8 mouse cellular contexts compared by ENCODE assay signal in genomic region chr3:69004055-69004436, GRCm38 (mm10). TPM values are rescaled to one million over a fixed set of nuclear protein-coding genes. Genes with fewer than 3 reads are reported as not detected.
DNase-seq lines count a peak whose midpoint lies in the region; ATAC-seq and TF ChIP-seq lines count a peak whose summit lies in the region.

No protein-coding gene starts in this region.

- peak overlapping the region; percentile 95 for H3K4me3 ChIP-seq in heart, embryonic 13.5 days
- peak overlapping the region; percentile 97 for H3K4me3 ChIP-seq in ES-E14 (ENCODE audit: insufficient read depth in 1 of 2, low read depth in 1 of 2, low read length in 2 of 2, poor library complexity in 1 of 2, severe bottlenecking in 1 of 2)
- H3K4me3 ChIP-seq in forebrain, embryonic 15.5 days, result peak overlapping the region; percentile 71
- H3K4me3 ChIP-seq in liver, embryonic 16.5 days (ENCODE audit: low read depth, low read length), result peak overlapping the region; percentile 98

- H3K4me1 ChIP-seq in heart, embryonic 13.5 days, result peaks cover 15% of the 10 kb centered on the region
- H3K4me1 ChIP-seq in ES-E14 (ENCODE audit: control insufficient read depth in 2 of 2, insufficient read depth in 2 of 2, low read length in 2 of 2, poor library complexity in 1 of 2), result 0 out of 4 replicates have a peak, but pooled peaks cover 0 to 2% of the 10 kb centered on the region in 2 experiments
- peaks cover 24% of the 10 kb centered on the region for H3K4me1 ChIP-seq in forebrain, embryonic 15.5 days
- H3K4me1 ChIP-seq in liver, embryonic 16.5 days (ENCODE audit: control insufficient read depth, low read depth, low read length), result peaks cover 2% of the 10 kb centered on the region

- no peaks in the 10 kb centered on the region for H3K36me3 ChIP-seq in heart, embryonic 13.5 days
- no peaks in the 10 kb centered on the region; the same call in 1 of the 2 replicates for H3K36me3 ChIP-seq in ES-E14 (ENCODE audit: control insufficient read depth, insufficient read depth, low read length, poor library complexity, severe bottlenecking)
- no peaks in the 10 kb centered on the region for H3K36me3 ChIP-seq in forebrain, embryonic 15.5 days
- H3K36me3 ChIP-seq in liver, embryonic 16.5 days (ENCODE audit: control insufficient read depth, insufficient read depth), result peaks cover 7% of the 10 kb centered on the region

- ATAC-seq in heart, embryonic 13.5 days (ENCODE audit: extremely low read depth, insufficient number of reproducible peaks, low FRiP score, low TSS enrichment), result no peak
- peak; percentile 9; the same call in 1 of the 2 replicates for ATAC-seq in forebrain, embryonic 15.5 days (replicated peaks)
- no peak for ATAC-seq in liver, embryonic 16.5 days (ENCODE audit: low read depth)
- no peak for ATAC-seq in activated CD4-positive, CD25-positive, alpha-beta regulatory T cell, adult 4 months

- no peaks in the 10 kb centered on the region for H3K9me3 ChIP-seq in heart, embryonic 13.5 days
- H3K9me3 ChIP-seq in ES-E14 (ENCODE audit: control insufficient read depth, insufficient read depth, low read depth, low read length), result no peaks in the 10 kb centered on the region
- H3K9me3 ChIP-seq in forebrain, embryonic 15.5 days, result no peaks in the 10 kb centered on the region
- H3K9me3 ChIP-seq in liver, embryonic 16.5 days (replicated peaks; ENCODE audit: control insufficient read depth, low read length), result no peaks in the 10 kb centered on the region; the same call in 1 of the 2 replicates

- peak overlapping the region; percentile 68 for H3K4me2 ChIP-seq in heart, embryonic 13.5 days
- peak overlapping the region; percentile 47 for H3K4me2 ChIP-seq in forebrain, embryonic 15.5 days (replicated peaks)
- peak overlapping the region; percentile 60 for H3K4me2 ChIP-seq in liver, embryonic 16.5 days (ENCODE audit: low read depth, low read length)

- whole genome bisulfite sequencing in heart, embryonic 13.5 days, result 1% methylated on average over 7 of the region's 7 CpGs
- 1% methylated on average over 7 of the region's 7 CpGs for WGBS in forebrain, embryonic 15.5 days
- WGBS in liver, embryonic 16.5 days (ENCODE audit: insufficient replicate concordance), result 1% methylated on average over 7 of the region's 7 CpGs

- peak overlapping the region; percentile 84 for H3K9ac ChIP-seq in heart, embryonic 13.5 days
- peak overlapping the region; percentile 79 for H3K9ac ChIP-seq in ES-E14 (ENCODE audit: insufficient read depth, low read depth, low read length, poor library complexity, severe bottlenecking)
- H3K9ac ChIP-seq in forebrain, embryonic 15.5 days (replicated peaks), result peak overlapping the region; percentile 78
- peak overlapping the region; percentile 65 for H3K9ac ChIP-seq in liver, embryonic 16.5 days (ENCODE audit: low read depth, low read length)

- H3K27me3 ChIP-seq in heart, embryonic 13.5 days (replicated peaks), result no peaks in the 10 kb centered on the region
- H3K27me3 ChIP-seq in forebrain, embryonic 15.5 days, result no peaks in the 10 kb centered on the region
- no peaks in the 10 kb centered on the region for H3K27me3 ChIP-seq in liver, embryonic 16.5 days (ENCODE audit: control insufficient read depth, insufficient read depth, low read depth, low read length)

- intact Hi-C loops in heart, postnatal 36 days (cut with DNase I), result loop anchor here (2.0 to 10.0 kb wide), 2 partner anchors 123 to 509 kb away; partner anchors contain the start of gene Kpna4

- no peak for DNase-seq in heart, postnatal 36 days
- no peak for DNase-seq in ES-E14 (ENCODE audit: low read depth, low spot score)
- DNase-seq in layer of hippocampus, adult 18-20 months (ENCODE audit: low spot score in 2 of 2), result no peak
- no peak for DNase-seq in thymus, postnatal 36 days

- in situ Hi-C loops in ES-E14 (cut with MboI; ENCODE audit: low sequenced_read_pairs in 2 of 2, unreplicated experiment in 2 of 2), result no loop called here

- peak overlapping the region; percentile 97 for H3K27ac ChIP-seq in heart, embryonic 13.5 days (replicated peaks)
- peak overlapping the region; percentile 40; the same call in 1 of the 2 replicates for H3K27ac ChIP-seq in ES-E14 (ENCODE audit: insufficient read depth, low read depth, low read length, poor library complexity, severe bottlenecking)
- H3K27ac ChIP-seq in forebrain, embryonic 15.5 days (replicated peaks), result peak overlapping the region; percentile 87
- H3K27ac ChIP-seq in liver, embryonic 16.5 days (ENCODE audit: low read length), result peak overlapping the region; percentile 74

TF ChIP-seq in ES-E14, 5 proteins besides CTCF, POLR2A, EP300 and RAD21:
- no peak for TF ChIP-seq HCFC1 (IDR thresholded peaks at IDR 0.05; ENCODE audit: borderline replicate concordance, insufficient read depth, low read length)

RNA-seq across cellular contexts. Expression of gene Ift80, which starts 0.3 kb away (rescaled TPM):
- polyA plus RNA-seq in heart, embryonic 13.5 days (2015; fragmentation: Nextera tagmentation; extraction: Ambion mirVana), result 7.4 and 8.8 TPM in 2 replicates
- total RNA-seq in heart, postnatal 36 days (2021), result 1 to 10 TPM; 4.8 to 6.0 TPM
- 9.9 and 16.5 TPM in 2 replicates for total RNA-seq in ES-E14 (2012; rRNA removed)
- 10.9 and 11.7 TPM in 2 replicates for polyA plus RNA-seq in forebrain, embryonic 15.5 days (2015; fragmentation: Nextera tagmentation; extraction: Ambion mirVana)
- polyA plus RNA-seq in liver, embryonic 16.5 days (2015; fragmentation: Nextera tagmentation; extraction: Ambion mirVana), result 6.6 and 7.4 TPM in 2 replicates
- 100 to 1,000 TPM in 1 of 2 experiments, 10 to 100 TPM in 1; 76.4 to 105 TPM for polyA plus RNA-seq in activated CD4-positive, CD25-positive, alpha-beta regulatory T cell, adult 4 months (2017; shearing (Covaris generic))
- 10 to 100 TPM; 24.6 to 25.2 TPM for total RNA-seq in layer of hippocampus, adult 18-20 months (2021)

RNA-seq across cellular contexts. Expression of gene Smc4, which starts 0.5 kb away (rescaled TPM):
- polyA plus RNA-seq in heart, embryonic 13.5 days (2015; fragmentation: Nextera tagmentation; extraction: Ambion mirVana), result 145 and 155 TPM in 2 replicates
- 10 to 100 TPM; 14.4 to 18.8 TPM for total RNA-seq in heart, postnatal 36 days (2021)
- total RNA-seq in ES-E14 (2012; rRNA removed), result 63.7 and 91.4 TPM in 2 replicates
- polyA plus RNA-seq in forebrain, embryonic 15.5 days (2015; fragmentation: Nextera tagmentation; extraction: Ambion mirVana), result 102 and 106 TPM in 2 replicates
- polyA plus RNA-seq in liver, embryonic 16.5 days (2015; fragmentation: Nextera tagmentation; extraction: Ambion mirVana), result 124 and 131 TPM in 2 replicates
- 100 to 1,000 TPM; 394 to 401 TPM for polyA plus RNA-seq in activated CD4-positive, CD25-positive, alpha-beta regulatory T cell, adult 4 months (2017; shearing (Covaris generic))
- total RNA-seq in layer of hippocampus, adult 18-20 months (2021), result 1 to 10 TPM; 5.8 to 6.8 TPM

RNA-seq across cellular contexts. Expression of gene Trim59, which starts 40.5 kb away (rescaled TPM):
- 69.7 and 74.0 TPM in 2 replicates for polyA plus RNA-seq in heart, embryonic 13.5 days (2015; fragmentation: Nextera tagmentation; extraction: Ambion mirVana)
- 1 to 10 TPM; 2.4 to 2.7 TPM for total RNA-seq in heart, postnatal 36 days (2021)
- total RNA-seq in ES-E14 (2012; rRNA removed), result 52.1 and 59.7 TPM in 2 replicates
- 85.1 and 85.4 TPM in 2 replicates for polyA plus RNA-seq in forebrain, embryonic 15.5 days (2015; fragmentation: Nextera tagmentation; extraction: Ambion mirVana)
- 143 and 145 TPM in 2 replicates for polyA plus RNA-seq in liver, embryonic 16.5 days (2015; fragmentation: Nextera tagmentation; extraction: Ambion mirVana)
- 10 to 100 TPM; 25.9 to 27.4 TPM for polyA plus RNA-seq in activated CD4-positive, CD25-positive, alpha-beta regulatory T cell, adult 4 months (2017; shearing (Covaris generic))
- total RNA-seq in layer of hippocampus, adult 18-20 months (2021), result 10 to 100 TPM; 15.1 to 17.4 TPM

Comparison
In these comparisons a context has a peak if more than half of its experiments do, and no peak if none do; other contexts are left out.
1. H3K27ac ChIP-seq: peak in every context shown above with its lines; median percentile 97 in heart, embryonic 13.5 days; 87 in forebrain, embryonic 15.5 days; 74 in liver, embryonic 16.5 days; 40 in ES-E14.